Mouse (Mus musculus): ENCODE data around the gene Lrmda. TPM values are rescaled to one million over a fixed set of nuclear protein-coding genes. Genes with fewer than 3 reads are reported as not detected.

Gene Lrmda
- total and polyA plus RNA-seq, 3 experiments = 0.92 to 8.6 (median 2.7) TPM

- DNase-seq = no peak
Measured at GRCm38 (mm10) chr14:22093124-22093523, 73.6 kb downstream of the Lrmda start.

GRCm38 (mm10) chr14:22101961-22102805 lies 82.7 kb downstream of the Lrmda start:
- no peak for DNase-seq

- no peak for DNase-seq
Measured at GRCm38 (mm10) chr14:22105855-22106254, 86.3 kb downstream of the Lrmda start.

GRCm38 (mm10) chr14:22106777-22107176 lies 87.3 kb downstream of the Lrmda start:
- DNase-seq = no peak

- DNase-seq = no peak
Measured at GRCm38 (mm10) chr14:22109423-22109822, 89.9 kb downstream of the Lrmda start.

- no peak for DNase-seq
Measured at GRCm38 (mm10) chr14:22113463-22114361, 94.2 kb downstream of the Lrmda start.

GRCm38 (mm10) chr14:22114651-22115351 lies 95.3 kb downstream of the Lrmda start:
- DNase-seq = peak; percentile 24

GRCm38 (mm10) chr14:22118096-22118495 lies 98.6 kb downstream of the Lrmda start:
- DNase-seq = no peak

- DNase-seq = no peak
Measured at GRCm38 (mm10) chr14:22118512-22118911, 99.0 kb downstream of the Lrmda start.

- DNase-seq = no peak
Measured at GRCm38 (mm10) chr14:22126276-22126675, 106.8 kb downstream of the Lrmda start.

- DNase-seq = no peak
Measured at GRCm38 (mm10) chr14:22126859-22127258, 107.3 kb downstream of the Lrmda start.

GRCm38 (mm10) chr14:22130950-22131585 lies 111.6 kb downstream of the Lrmda start:
- no peak for DNase-seq

- no peak for DNase-seq
Measured at GRCm38 (mm10) chr14:22139281-22139680, 119.8 kb downstream of the Lrmda start.

GRCm38 (mm10) chr14:22144014-22144413 lies 124.5 kb downstream of the Lrmda start:
- no peak for DNase-seq

GRCm38 (mm10) chr14:22145863-22146262 lies 126.4 kb downstream of the Lrmda start:
- no peak for DNase-seq

- no peak for DNase-seq
Measured at GRCm38 (mm10) chr14:22146508-22147044, 127.1 kb downstream of the Lrmda start.

GRCm38 (mm10) chr14:22147341-22148024 lies 128.0 kb downstream of the Lrmda start:
- peak; percentile 17 for DNase-seq

GRCm38 (mm10) chr14:22152701-22153100 lies 133.2 kb downstream of the Lrmda start:
- no peak for DNase-seq

- DNase-seq = no peak
Measured at GRCm38 (mm10) chr14:22154096-22154495, 134.6 kb downstream of the Lrmda start.

GRCm38 (mm10) chr14:22155034-22155433 lies 135.5 kb downstream of the Lrmda start:
- no peak for DNase-seq

GRCm38 (mm10) chr14:22155512-22156026 lies 136.1 kb downstream of the Lrmda start:
- DNase-seq = no peak

Measured in adrenal gland, adult 2 months (tissue).